Mouse (Mus musculus) heart, postnatal 4 days (tissue): Measurements from ENCODE around the gene Mtmr10. TPM values are rescaled to one million over a fixed set of nuclear protein-coding genes. Genes with fewer than 3 reads are reported as not detected.

ENCODE experiments used
- DNase-seq: peaks from one replicate; pipeline ENCODE4 v3.0.0; 2021
- total RNA-seq, 2 experiments: library from RNA; stranded (reverse); gene quantifications; 2 replicates each; pipeline ENCODE4 v1.2.3; 2021

Mtmr10 gene
- total RNA-seq: 10 to 100 TPM; 13.5 to 13.8 TPM

- DNase-seq: peak; percentile 99
Measured at GRCm38 (mm10) chr7:64287414-64288091, at the start of gene Mtmr10. TSS of gene Mtmr10 (plus strand) at chr7:64287653.

- no peak for DNase-seq
Measured at GRCm38 (mm10) chr7:64237747-64238146, 49.7 kb upstream of the Mtmr10 start.

- no peak for DNase-seq
Measured at GRCm38 (mm10) chr7:64238410-64239086, 48.9 kb upstream of the Mtmr10 start.

- no peak for DNase-seq
Measured at GRCm38 (mm10) chr7:64239138-64239805, 48.2 kb upstream of the Mtmr10 start.

GRCm38 (mm10) chr7:64239806-64240315 lies 47.6 kb upstream of the Mtmr10 start:
- no peak for DNase-seq

- no peak for DNase-seq
Measured at GRCm38 (mm10) chr7:64242424-64242823, 45.0 kb upstream of the Mtmr10 start.

GRCm38 (mm10) chr7:64244371-64244770 lies 43.1 kb upstream of the Mtmr10 start:
- DNase-seq: no peak

GRCm38 (mm10) chr7:64246713-64247112 lies 40.7 kb upstream of the Mtmr10 start:
- DNase-seq: no peak

GRCm38 (mm10) chr7:64248352-64248751 lies 39.1 kb upstream of the Mtmr10 start:
- no peak for DNase-seq

- DNase-seq: no peak
Measured at GRCm38 (mm10) chr7:64249715-64250114, 37.7 kb upstream of the Mtmr10 start.

GRCm38 (mm10) chr7:64250417-64250816 lies 37.0 kb upstream of the Mtmr10 start:
- DNase-seq: no peak

- DNase-seq: no peak
Measured at GRCm38 (mm10) chr7:64253736-64254135, 33.7 kb upstream of the Mtmr10 start.

GRCm38 (mm10) chr7:64265502-64266279 lies 21.8 kb upstream of the Mtmr10 start:
- DNase-seq: no peak

- DNase-seq: no peak
Measured at GRCm38 (mm10) chr7:64266587-64266986, 20.9 kb upstream of the Mtmr10 start.

- no peak for DNase-seq
Measured at GRCm38 (mm10) chr7:64271926-64272325, 15.5 kb upstream of the Mtmr10 start.

GRCm38 (mm10) chr7:64275518-64275917 lies 11.9 kb upstream of the Mtmr10 start:
- DNase-seq: no peak

GRCm38 (mm10) chr7:64276921-64277320 lies 10.5 kb upstream of the Mtmr10 start:
- DNase-seq: no peak

- no peak for DNase-seq
Measured at GRCm38 (mm10) chr7:64278526-64278925, 8.9 kb upstream of the Mtmr10 start.

GRCm38 (mm10) chr7:64279548-64279947 lies 7.9 kb upstream of the Mtmr10 start:
- no peak for DNase-seq

GRCm38 (mm10) chr7:64286566-64286965 lies 887 bp upstream of the Mtmr10 start:
- DNase-seq: no peak

- DNase-seq: no peak
Measured at GRCm38 (mm10) chr7:64289416-64289815, 2.0 kb downstream of the Mtmr10 start.

GRCm38 (mm10) chr7:64290431-64290830 lies 3.0 kb downstream of the Mtmr10 start:
- no peak for DNase-seq

- no peak for DNase-seq
Measured at GRCm38 (mm10) chr7:64291722-64292121, 4.3 kb downstream of the Mtmr10 start.
